Mouse (Mus musculus) spleen, adult 2 months (tissue): ENCODE data around the gene Prss56. TPM values are rescaled to one million over a fixed set of nuclear protein-coding genes. Genes with fewer than 3 reads are reported as not detected.

ENCODE experiments used
- DNase-seq, 2 experiments: peaks; one replicate each; pipeline versions ENCODE4 v3.0.0 to v3.0.0-alpha.2; 2012 to 2021; ENCODE audit warnings: low spot score in 2 of 2, low read depth in 1 of 2
- H3K27ac ChIP-seq: fragments of 200-500 bp; 2 replicates; pipeline ENCODE4 v1.5.1; 2012; ENCODE audit warnings: low read length, inconsistent platforms; ENCODE audit not compliant: insufficient read depth
- H3K27me3 ChIP-seq: fragments of 200-500 bp; 2 replicates; pipeline ENCODE4 v1.6.1; 2012; ENCODE audit warnings: mild to moderate bottlenecking, moderate library complexity, low read length, inconsistent platforms; ENCODE audit not compliant: control insufficient read depth, insufficient read depth
- H3K36me3 ChIP-seq: fragments of 200-500 bp; 2 replicates; pipeline ENCODE4 v1.6.1; 2012; ENCODE audit warnings: mild to moderate bottlenecking, low read length, inconsistent platforms; ENCODE audit not compliant: control insufficient read depth, insufficient read depth
- H3K4me1 ChIP-seq: fragments of 200-500 bp; 2 replicates; pipeline ENCODE4 v1.6.1; 2011; ENCODE audit warnings: inconsistent platforms; ENCODE audit not compliant: control insufficient read depth, insufficient read depth, insufficient read length
- H3K4me3 ChIP-seq: fragments of 200-500 bp; 2 replicates; pipeline ENCODE4 v1.5.1; 2011; ENCODE audit warnings: mild to moderate bottlenecking, inconsistent platforms; ENCODE audit not compliant: insufficient read depth, insufficient read length; ENCODE audit errors: extremely low read depth
- CTCF ChIP-seq: fragments of 200-500 bp; IDR thresholded peaks from 2 replicates; pipeline ENCODE4 v1.5.1; 2011; ENCODE audit warnings: mild to moderate bottlenecking, inconsistent platforms; ENCODE audit not compliant: insufficient read depth, insufficient read length, insufficient replicate concordance; ENCODE audit errors: extremely low read depth
- POLR2A ChIP-seq: fragments of 200-500 bp; IDR thresholded peaks from 2 replicates; pipeline ENCODE4 v1.6.1; 2011; ENCODE audit warnings: low read depth, low read length, inconsistent platforms
- WGBS: fragments of 180-500 bp; shearing (Covaris S2); methylation state at CpG from one replicate; pipeline ENCODE4 v1.1.7; 2018; 5-methylcytosine and 5-hydroxymethylcytosine counted together
- polyA plus RNA-seq: library from polyadenylated mRNA; depleted of rRNA; stranded (reverse); fragments of >200 nt; gene quantifications from 2 replicates; pipeline ENCODE4 v1.2.3, GENCODE M21; 2012

Prss56 gene
- polyA plus RNA-seq, 1 experiment, result not detected

- H3K27ac ChIP-seq, result no peak overlapping the region
- peaks cover 11% of the 10 kb centered on the region for H3K27me3 ChIP-seq
- no peak overlapping the region for H3K4me3 ChIP-seq
- peaks cover 7% of the 10 kb centered on the region; the same call in 1 of the 2 replicates for H3K4me1 ChIP-seq
- TF ChIP-seq POLR2A (no peak), CTCF (no peak)
- WGBS, result 6% methylated on average over 58 of the region's 58 CpGs
- H3K36me3 ChIP-seq, result no peaks in the 10 kb centered on the region
- DNase-seq, result no peak
Observed at GRCm38 (mm10) chr1:87154501-87155120, 28.5 kb upstream of the Prss56 start.

DNA sequence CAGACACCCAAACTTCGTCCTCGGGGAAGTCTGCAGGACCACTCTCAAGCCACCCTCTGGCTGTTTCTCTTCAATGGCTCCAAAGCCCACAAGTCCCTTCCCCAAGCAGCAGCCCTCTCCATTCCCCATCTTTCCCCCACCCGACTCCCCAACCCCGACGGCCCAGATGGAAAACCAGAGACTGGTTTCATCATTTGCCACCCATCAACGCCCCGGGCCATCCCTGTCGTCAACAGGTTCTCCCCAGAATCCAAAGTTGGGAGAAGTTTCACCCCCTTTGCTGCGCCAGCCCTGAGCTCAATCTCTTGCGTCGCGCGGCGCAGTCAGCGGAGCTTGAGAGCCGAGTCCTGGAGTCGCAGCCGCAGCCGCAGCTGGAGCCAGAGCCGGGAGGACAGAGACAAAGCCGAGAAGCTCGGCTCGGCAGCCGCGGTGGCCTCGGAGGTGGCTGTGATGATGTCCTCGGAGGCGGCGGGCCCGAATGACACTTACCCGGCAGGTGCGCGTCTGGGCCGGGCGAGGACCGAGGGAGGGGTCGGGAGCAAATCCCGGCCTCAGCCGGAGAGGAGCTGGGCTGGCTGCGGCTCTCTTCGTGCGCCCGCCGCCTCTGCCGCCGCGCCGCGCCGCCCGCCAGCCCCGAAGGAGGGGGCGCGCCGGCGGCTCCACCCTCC is 27.4 kb upstream of the Prss56 start:
- Histone ChIP-seq H3K27me3 (peaks cover 11% of the 10 kb centered on the region), H3K4me3 (no peak overlapping the region), H3K4me1 (peaks cover 7% of the 10 kb centered on the region; the same call in 1 of the 2 replicates), H3K36me3 (no peaks in the 10 kb centered on the region), H3K27ac (no peak overlapping the region)
- 2% methylated on average over 56 of the region's 56 CpGs for WGBS
- DNase-seq, result no peak
- no peak for TF ChIP-seq CTCF
- TF ChIP-seq POLR2A, result no peak

DNA sequence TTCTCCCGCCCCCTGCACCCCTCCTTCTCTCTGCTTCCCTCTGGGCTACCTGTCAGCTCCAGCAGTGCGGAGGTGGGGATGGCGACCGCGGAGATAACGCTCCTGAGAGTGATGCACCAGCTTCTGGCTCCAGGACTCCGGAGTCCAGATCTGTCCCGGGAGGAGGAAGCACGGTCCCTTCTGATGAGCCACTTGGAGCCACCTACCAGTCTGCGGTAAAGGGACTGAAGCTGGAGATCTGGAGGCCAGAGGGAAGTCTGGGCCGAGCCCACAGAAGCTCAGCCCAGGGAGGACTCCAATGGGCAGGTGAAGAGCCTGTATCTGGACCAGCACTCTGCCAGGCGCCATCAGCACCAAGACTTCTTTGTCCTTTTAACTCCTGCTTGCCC is 26.9 kb upstream of the Prss56 start, which contains the start of gene Ecel1:
Ecel1 (minus strand) TSS at position 323 of the 389 bp plus-strand sequence.
- Histone ChIP-seq H3K27ac (no peak within 1 kb of the TSS), H3K4me3 (no peak within 1 kb of the TSS), H3K4me1 (peaks cover 7% of the 10 kb centered on the region; the same call in 1 of the 2 replicates), H3K36me3 (no peaks in the 10 kb centered on the region), H3K27me3 (peaks cover 11% of the 10 kb centered on the region)
- no peak for DNase-seq
- 7% methylated on average over 12 of the region's 12 CpGs for WGBS
- no peak for TF ChIP-seq CTCF
- no peak for TF ChIP-seq POLR2A

- TF ChIP-seq POLR2A (no peak), CTCF (no peak)
- WGBS, result 66% methylated on average over 3 of the region's 3 CpGs
- no peak overlapping the region for H3K4me3 ChIP-seq
- DNase-seq, result no peak
- no peaks in the 10 kb centered on the region for H3K36me3 ChIP-seq
- H3K27me3 ChIP-seq, result peaks cover 6% of the 10 kb centered on the region
- H3K27ac ChIP-seq, result no peak overlapping the region
- H3K4me1 ChIP-seq, result peaks cover 4% of the 10 kb centered on the region; the same call in 1 of the 2 replicates
Observed at GRCm38 (mm10) chr1:87159396-87159795, 23.7 kb upstream of the Prss56 start.

DNA sequence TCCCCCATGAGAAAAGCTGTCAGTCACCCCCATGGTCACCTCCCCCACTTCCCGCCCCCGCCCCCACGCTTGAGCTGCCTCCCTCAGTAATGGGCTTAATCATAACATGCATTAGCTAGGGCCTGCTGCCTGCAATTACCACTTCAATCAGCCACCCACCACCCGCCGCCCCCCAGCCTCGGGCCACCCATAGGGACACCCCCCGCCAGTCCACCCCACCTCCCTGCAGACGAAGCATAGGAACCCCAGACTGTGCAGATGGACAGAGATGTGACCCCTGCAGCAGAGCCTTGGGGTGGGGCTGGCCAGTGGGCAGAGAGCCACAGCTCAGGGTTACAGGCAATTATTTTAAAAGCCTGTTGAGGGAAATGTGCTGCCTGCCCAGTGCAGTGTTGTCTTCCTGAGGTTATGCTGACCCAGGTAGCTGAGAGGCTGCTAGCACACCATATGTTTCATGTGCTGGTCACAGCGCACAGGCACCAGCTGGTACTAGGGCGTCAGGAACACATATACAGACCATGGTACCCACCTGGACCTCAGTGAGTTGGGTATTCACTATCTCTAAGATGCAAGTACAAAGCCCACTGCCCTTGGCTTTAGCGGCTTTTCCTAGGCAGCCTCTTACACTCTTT is 18.8 kb upstream of the Prss56 start:
- no peak overlapping the region for H3K27ac ChIP-seq
- H3K4me1 ChIP-seq, result no peaks in the 10 kb centered on the region
- DNase-seq, result no peak
- WGBS, result 48% methylated on average over 10 of the region's 11 CpGs
- H3K27me3 ChIP-seq, result no peaks in the 10 kb centered on the region
- no peaks in the 10 kb centered on the region for H3K36me3 ChIP-seq
- H3K4me3 ChIP-seq, result no peak overlapping the region
- TF ChIP-seq CTCF (no peak), POLR2A (no peak)

DNA sequence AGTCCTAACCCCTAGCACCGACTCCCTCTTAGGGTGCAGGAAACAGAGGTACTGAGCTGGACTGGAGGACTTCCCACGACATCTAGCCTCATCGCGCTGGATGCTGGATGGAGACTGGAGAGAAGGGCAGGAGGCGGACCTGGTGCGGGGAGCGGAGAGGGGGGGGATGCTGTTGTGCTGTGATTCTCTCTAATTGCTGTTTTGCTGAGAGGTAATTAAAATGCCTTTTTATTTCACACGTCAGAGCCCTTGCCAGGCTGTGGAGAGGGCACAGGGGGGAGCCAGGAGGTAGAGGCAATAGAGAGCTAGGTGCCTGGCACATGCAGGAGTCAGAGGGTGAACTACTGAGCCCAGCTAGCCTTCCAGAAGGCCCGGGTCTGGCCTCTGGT is 18.3 kb upstream of the Prss56 start:
- 54% methylated on average over 9 of the region's 9 CpGs for WGBS
- H3K27me3 ChIP-seq, result no peaks in the 10 kb centered on the region
- H3K4me1 ChIP-seq, result no peaks in the 10 kb centered on the region
- H3K36me3 ChIP-seq, result no peaks in the 10 kb centered on the region
- TF ChIP-seq POLR2A (no peak), CTCF (no peak)
- H3K4me3 ChIP-seq, result no peak overlapping the region
- DNase-seq, result no peak
- H3K27ac ChIP-seq, result no peak overlapping the region

DNA sequence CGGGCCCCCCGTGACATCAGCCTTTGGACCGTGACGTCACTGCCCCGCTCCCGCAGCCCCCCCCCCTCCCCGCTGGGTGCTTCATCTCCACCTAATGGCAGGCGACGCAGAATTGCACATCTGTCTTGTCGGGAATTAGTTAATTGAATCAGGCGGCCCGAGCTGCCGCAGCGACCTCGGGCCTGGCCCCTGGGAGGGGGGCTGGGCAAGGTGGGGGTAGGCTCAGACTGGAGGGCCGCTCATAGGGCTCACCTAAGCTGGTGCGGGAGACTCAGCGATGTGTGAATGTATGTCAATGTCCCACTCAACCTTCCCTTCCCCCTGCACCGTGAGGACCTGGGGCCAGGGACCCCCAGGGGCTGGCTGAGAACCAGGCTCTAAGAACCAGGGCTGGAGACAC is 12.7 kb upstream of the Prss56 start:
- DNase-seq, result no peak
- no peak for TF ChIP-seq CTCF
- TF ChIP-seq POLR2A, result no peak
- Histone ChIP-seq H3K27me3 (peaks cover 6% of the 10 kb centered on the region; the same call in 1 of the 2 replicates), H3K27ac (no peak overlapping the region), H3K36me3 (no peaks in the 10 kb centered on the region), H3K4me1 (no peaks in the 10 kb centered on the region), H3K4me3 (no peak overlapping the region)
- WGBS, result 19% methylated on average over 19 of the region's 19 CpGs
